Mouse (Mus musculus) gastrocnemius, postnatal 14 days (tissue): ENCODE results near the gene Sec24a. TPM values are rescaled to one million over a fixed set of nuclear protein-coding genes. Genes with fewer than 3 reads are reported as not detected.
"Not testable (repeated sequence)": the region's sequence is repeated elsewhere in the genome, so short reads cannot be mapped to it uniquely, and the experiment has no call there.

Source experiments
- DNase-seq: peaks from one replicate; pipeline ENCODE4 v3.0.0; 2021; ENCODE audit warnings: mixed read lengths
- intact Hi-C: fragments of 180-260 bp; cut with DNase I; formaldehyde crosslinking; loops from one replicate; pipeline ENCODE4 v1.15.1; 2025; ENCODE audit warnings: low total_unique reads
- long read RNA-seq, 2 experiments: library from polyadenylated mRNA; stranded (forward); transcript quantifications; one replicate each; pipeline ENCODE4 v2.0.0; 2021
- total RNA-seq, 2 experiments: library from RNA; stranded (reverse); gene quantifications; 2 replicates each; pipeline ENCODE4 v1.2.3; 2021

Sec24a gene
- 10 to 100 TPM; 22.9 to 35.1 TPM for total RNA-seq
- long read RNA-seq, experiment 1, full-length matches to known transcripts = 4 of 6 reads
- long read RNA-seq, experiment 1, partial matches to known transcripts = 1 of 6 reads
- long read RNA-seq, experiment 1, other reads (novel, unspliced or antisense) = 1 of 6 reads
- long read RNA-seq, experiment 2, full-length matches to known transcripts = 3 of 6 reads
- long read RNA-seq, experiment 2, partial matches to known transcripts = 3 of 6 reads
- long read RNA-seq, experiment 2, other reads (novel, unspliced or antisense) = 0 of 6 reads

DNA sequence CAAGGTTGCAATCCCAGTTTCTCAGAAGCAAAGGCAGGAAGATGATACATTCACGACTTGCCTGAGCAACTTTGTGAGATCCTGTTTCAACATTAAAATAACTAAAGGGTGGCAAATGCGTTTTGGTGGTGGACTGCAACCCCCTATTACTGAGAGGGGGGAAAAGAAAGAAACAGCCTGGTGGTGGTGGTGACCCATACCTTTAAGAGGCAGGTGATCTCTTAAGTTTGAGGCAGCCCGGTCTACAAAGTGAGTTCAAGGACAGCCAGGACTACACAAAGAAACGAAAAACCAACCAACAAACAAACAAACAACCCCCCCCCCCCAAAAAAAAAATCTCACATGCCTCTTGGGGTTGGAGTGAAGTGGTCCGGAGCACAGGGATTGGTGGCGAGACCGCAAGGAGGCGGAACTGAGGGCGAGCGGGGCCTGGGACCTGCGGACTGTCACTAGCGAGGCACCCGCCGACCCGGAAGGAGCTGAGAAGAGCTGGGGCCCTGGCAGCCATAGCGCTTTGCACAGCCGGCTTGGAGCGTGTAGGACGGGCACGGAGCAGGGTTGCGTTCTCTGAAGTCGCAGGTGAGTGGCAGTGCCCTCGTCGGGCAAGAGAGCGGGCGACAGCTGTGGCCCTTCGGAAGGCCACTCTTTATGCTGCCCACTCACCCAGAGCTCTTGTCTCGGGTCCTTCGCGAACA is at the start of gene Sec24a, which contains the start of gene Sar1b:
Sec24a (minus strand) TSS at position 422 of the 695 bp plus-strand sequence.
Sar1b (plus strand) TSS at position 475 of the 695 bp plus-strand sequence.
- intact Hi-C loops = no loop called here

DNA sequence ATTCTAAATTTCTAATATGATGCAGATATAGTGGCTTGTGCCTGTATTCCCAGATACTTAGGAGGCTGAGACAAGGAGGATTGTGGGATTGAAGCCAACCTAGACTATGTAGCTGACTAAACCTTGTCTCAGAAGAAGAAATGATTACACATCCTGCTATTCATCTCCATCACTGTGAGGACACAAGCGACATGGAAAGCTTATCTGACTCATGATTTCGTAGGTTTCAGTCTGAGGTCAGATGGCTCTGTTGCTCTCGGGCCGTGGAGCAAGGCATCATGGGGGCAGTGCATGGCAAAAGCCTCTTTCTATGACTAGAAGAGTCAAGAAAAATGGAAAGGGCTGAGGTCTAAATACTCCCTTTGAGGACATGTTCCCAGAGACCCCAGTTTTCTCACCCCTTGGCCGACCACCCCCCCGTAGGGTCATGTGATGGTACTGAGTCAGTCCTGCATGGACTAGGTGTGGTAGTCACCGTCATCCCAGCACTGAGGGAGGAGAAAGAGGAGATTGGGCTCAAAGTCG is 48.6 kb upstream of the Sec24a start:
- intact Hi-C loops = no loop called here
- no peak for DNase-seq

More for the DNA sequence above, at the start of gene Sec24a, which contains the start of gene Sar1b:
- peak; percentile 89 for DNase-seq

DNA sequence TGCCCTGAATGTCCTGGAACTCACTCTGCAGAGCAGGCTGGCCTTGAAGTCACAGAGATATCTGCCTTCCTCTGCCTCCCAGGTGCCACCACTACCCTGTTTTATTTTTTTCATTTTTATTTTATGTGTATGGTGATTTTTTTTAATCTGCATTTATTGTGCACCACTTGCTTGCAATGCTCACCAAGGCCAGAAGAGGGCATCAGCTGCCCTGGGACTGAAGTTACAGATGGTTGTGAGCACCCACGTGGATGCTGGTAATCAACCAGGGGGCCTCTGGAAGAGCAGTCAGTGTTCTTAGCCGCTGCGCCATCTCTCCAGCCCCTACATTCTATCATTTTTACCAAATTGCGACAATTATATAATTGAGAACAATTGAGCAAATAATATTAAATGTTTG is 47.8 kb upstream of the Sec24a start:
- intact Hi-C loops = no loop called here
- no peak for DNase-seq

DNA sequence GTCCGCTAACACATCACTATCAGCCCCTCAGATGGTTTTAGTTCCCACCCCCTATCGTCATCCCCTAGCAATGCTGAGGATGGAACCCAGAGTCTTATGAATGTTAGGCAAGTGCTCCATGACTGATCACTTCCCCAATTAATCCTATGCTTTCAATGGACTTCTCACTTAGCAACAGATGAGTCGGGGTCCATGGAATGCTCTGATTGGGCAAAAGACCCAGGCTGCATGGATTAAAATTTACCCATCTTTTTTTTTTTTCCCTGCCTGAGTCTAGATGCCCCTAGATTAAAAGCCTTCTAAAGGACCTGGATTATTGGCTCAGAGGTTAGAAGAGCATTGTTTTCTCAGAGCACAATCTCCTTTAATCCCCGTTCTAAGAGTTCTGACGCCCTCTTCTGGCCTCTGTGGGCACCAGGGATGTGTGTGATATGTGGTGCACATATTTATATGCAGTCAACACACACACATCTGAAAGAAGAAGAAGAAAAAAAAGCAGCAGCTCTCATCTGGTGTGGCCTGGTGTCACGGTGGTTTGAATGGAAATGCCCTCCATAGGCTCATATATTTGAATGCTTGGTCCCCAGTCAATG is 46.3 kb upstream of the Sec24a start:
- intact Hi-C loops = no loop called here
- no peak for DNase-seq

DNA sequence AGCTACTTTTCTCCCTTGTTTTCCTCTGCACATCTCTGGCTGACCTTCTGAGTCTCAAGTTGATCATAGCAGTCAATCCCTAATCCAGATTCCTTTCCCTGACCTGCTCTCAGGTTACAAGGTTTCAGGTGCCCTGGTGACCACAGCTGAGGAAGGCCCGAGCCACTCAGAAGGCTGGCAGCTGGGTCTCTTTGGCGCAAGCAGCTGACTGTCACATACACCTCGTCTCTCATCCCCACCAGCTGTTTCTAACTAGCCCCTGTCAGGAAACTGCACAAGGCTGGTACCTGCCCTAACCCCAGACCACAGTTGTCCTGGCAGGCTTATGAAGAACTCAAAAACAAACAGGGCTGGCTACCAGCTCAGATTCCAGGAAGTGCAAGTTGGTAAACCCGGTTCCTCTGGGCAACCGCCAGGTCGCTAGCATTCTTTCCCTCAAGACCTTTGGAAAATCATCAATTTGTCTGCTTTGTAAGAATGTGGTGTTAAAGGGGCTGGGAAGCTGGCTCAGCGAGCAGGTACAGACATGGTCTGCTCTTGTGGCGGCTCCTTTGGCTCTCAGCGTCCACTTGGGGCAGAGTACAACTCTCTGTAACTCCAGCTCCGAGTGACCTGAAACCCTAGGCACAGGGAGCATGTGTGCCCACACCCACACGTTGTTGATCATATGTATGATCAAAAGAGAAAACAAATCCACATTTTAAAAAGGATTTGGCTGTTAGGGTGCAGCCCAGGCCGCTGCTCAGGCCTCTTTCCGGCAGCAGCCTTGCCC is 43.9 kb upstream of the Sec24a start:
- intact Hi-C loops = no loop called here
- peak; percentile 52 for DNase-seq

DNA sequence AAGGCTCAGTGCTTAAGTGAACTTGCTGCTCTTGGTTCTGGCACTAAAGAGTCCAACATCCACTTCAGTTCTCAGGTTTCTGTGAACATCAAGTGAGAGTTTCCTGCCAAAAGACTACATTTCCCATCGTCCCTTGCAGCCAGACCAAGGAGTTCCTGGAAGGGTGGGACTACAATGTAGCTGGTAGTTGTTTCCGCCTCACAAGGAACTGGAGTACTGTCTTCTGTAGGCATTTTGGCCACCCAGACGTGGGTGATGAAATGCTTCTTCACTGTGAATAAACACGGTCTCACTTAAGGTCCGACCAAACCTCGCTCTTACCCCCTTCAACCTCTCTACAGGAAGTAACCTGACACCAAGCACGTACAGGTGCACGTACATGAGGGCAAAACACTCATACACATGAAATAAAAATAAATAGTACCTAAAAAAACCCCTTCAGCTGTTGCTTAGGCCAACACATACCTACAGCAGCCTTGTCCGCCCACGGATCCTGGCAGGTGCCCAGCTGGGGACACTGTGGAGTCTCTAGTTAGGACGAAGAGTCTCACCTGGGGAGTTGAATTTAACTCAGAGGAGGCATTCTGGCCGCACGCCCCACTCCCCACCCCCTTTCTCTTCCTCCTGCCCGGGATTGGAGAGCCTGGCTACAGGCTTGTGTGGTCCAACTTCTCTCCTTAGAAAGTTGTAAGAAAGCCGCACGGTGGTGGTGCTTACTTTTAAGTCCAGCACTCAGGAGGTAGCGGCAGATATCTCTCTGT is 42.0 kb upstream of the Sec24a start:
- intact Hi-C loops = no loop called here
- peak; percentile 68 for DNase-seq

DNA sequence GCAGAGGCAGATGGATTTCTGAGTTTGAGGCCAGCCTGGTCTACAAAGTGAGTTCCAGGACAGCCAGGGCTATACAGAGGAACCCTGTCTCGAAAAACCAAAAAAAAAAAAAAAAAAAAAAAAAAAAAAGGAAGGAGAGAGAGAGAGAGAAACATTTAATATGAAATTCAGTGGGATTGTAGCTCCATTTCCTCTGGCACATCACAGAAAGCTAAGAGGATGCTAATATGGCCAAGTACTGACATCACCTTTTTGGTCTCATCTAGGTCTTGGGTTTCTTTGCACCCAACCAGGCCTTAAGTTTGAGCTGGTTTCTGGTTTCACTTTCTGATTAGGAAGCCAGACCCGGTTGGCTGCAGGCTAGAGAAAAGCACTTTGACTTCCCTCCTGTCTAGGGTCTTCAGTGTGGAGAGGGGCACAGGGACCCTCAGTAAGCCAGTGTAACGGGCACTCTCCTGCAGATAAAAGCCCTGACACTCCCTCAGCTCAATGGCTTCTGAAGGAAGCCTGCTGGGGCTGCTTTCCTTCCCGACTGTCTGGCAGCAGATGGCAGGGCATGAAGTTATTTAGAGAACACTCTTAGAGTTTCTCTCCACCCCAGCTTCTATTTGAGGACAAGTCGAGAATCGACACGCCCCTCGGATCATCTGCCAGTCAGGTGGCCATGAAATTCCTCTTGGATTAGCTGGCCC is 37.3 kb upstream of the Sec24a start:
- intact Hi-C loops = no loop called here
- DNase-seq = peak; percentile 39

DNA sequence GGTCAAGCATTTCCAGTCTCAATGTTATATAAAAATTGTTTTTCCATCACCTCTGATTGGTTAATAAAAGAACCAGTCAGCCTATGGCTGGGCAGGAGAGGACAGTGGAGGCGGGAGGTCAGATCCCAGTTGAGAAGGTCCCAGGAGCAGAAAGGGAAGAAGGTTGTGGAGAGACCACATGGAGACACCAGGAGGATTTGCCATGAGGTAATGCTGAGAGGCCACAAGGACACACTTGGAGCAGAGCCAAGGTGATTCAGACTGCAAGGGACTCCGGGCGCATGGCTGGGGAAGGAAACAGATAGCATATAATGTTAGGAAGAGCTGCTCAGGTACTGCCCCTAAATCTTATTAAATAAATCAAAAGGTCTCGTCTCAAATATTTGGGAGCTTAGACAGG is 32.8 kb upstream of the Sec24a start:
- DNase-seq = no peak
- intact Hi-C loops = loop anchor here (10.0 kb wide), 1 partner anchor 71 kb away; no protein-coding TSS in a partner anchor

DNA sequence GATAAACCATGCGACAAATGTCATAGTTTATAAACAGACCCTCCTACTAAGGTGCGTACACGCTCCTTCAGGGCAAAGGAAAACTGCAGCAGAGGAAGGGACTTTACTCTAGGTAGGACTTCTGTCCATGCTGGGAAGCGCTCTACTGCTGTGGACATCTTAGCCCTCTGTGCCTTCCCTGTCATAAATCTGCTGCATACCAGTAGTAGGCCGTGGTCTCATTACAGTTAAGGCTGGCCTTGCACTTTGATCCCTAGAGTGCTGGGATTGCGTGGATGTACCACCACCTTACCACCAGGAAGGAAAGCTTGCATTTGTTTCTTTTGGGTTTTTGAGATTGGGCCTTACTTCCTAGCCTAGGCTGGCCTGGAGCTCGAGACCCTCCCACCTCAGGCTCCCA is 27.2 kb upstream of the Sec24a start:
- intact Hi-C loops = loop anchor here (10.0 kb wide), 1 partner anchor 66 kb away; no protein-coding TSS in a partner anchor
- no peak for DNase-seq

DNA sequence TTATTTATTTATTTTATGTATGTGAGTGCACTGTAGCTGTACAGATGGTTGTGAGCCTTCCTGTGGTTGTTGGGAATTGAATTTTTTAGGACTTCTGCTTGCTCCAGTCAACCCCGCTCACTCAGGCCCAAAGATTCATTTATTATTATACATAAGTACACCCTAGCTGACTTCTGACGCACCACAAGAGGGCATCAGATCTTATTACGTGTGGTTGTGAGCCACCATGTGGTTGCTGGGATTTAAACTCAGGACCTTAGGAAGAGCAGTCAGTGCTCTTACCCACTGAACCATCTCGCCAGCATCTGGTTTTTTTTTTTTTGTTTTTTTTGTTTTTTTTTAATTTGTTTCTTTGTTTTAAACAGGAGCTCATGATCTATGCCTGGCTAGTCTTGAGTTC is 26.3 kb upstream of the Sec24a start:
- intact Hi-C loops = loop anchor here (10.0 kb wide), 1 partner anchor 65 kb away; no protein-coding TSS in a partner anchor
- DNase-seq = not testable (repeated sequence)

DNA sequence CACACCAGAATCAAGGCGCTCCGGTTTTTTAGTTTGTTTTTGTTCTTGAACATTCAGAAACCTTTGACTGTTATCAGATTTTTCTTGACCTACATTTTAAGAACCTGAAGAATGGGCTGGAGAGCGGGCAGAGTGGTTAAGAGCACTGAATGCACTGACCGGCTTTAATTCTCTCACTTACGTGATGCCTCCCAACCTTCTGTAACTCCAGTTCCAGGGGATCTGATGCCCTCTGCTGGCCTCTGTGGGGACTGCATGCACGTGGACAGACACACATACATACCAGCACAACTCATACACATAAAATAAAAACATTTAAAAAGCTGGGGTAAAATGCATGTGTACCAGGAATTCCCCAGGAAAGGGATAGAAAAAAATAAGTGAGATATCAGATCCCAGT is 22.5 kb upstream of the Sec24a start:
- DNase-seq = peak; percentile 52
- intact Hi-C loops = no loop called here

DNA sequence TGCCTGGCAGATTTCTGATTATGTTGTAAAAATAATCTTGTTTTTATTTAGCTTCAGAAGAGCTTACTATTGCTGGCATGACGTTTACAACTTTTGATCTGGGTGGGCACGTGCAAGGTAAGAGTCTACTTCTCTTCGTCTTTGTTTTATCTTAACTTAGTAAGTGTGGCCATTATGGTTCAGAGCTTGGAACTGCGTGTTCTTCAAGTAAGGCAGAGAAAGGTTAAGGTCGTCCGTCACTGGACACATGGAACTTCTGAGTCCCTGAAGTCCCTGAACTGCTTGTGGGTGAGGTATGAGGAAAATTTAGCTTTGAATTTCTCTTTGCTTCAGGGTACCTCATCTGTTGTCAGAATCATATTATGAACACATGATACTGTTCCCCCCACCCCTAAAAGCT is 19.3 kb upstream of the Sec24a start:
- no peak for DNase-seq
- intact Hi-C loops = no loop called here

DNA sequence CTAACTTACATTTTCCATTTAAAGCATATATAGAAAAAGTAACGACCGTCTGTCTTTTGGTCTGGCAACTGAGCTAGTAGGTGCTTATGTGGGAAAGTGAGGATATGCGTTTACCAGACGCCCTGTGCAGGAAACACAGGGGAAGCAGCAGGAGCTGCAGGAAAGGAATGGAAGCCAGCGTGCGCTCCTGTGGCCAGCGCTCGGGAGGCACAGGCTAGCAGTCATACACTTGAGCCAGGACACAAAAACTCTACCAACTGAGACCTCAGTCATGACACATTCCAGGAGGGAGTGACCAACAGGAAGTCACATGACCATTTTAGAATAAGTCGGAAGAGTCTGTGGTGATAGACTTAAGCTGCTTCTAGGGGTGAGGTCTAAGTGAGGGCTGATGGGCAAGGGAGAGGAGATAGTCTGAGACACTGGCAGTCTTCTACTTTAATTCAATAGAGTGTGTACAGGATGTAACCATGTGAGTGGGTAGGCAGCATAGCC is 17.4 kb upstream of the Sec24a start:
- intact Hi-C loops = no loop called here
- no peak for DNase-seq

DNA sequence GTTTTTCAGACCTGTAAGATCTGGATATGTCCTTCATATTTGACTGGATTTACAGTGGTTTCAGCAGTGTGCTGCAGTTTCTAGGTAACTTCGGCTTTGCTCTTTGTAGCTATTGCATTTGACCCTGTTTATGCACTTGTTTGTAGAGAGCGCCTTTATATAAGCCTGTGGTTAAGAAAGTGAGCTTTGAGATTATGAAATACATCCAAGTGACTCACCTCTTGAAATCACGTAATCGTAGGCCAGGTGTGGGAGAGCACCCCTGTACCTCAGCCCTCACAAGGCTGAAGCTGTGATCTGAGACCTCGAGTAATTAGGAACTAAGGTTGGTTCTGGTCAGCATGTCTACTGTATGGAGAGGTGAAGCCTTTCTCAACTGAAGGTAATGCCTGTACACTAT is 14.0 kb upstream of the Sec24a start:
- intact Hi-C loops = no loop called here
- DNase-seq = no peak

DNA sequence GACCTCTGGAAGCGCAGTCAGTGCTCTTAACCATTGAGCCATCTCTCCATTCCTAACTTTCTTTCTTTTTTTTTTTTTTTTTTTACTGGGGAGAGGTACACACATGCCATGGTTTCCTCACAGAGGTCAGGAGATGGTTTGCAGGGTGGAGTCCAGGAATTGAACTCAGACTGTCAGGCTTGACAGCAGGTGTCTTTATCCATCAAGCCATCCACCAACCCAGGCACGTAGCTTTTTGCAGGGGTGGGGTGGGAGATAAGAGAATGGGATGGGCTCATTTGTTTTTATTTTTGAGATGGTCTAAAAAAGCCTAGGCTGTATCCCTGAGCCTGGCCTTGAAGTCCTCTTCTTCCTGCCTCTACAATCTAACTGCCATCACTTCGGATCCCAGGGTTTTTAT is 12.1 kb upstream of the Sec24a start:
- intact Hi-C loops = no loop called here

DNA sequence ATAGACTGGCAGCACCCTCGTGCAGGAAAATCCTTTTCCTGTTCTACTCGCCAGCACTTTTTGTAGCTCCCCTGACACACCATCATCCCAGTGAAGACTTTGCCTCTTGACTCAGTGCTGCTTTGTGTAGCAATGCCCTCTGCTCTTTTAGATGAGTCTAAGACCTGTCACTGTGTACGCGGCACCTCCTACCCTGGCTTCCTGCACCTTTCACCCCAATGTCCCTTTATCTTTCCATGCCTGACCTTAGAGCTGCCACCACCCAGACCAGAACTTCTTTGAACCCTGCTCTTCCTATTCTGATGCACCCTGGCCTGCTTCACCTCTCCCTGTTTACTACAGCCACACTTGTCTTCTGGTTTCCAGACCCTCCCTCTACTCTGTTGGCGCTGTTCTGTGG is 4.9 kb upstream of the Sec24a start:
- intact Hi-C loops = no loop called here
- DNase-seq = no peak

More for the DNA sequence above, 12.1 kb upstream of the Sec24a start:
- DNase-seq = no peak

DNA sequence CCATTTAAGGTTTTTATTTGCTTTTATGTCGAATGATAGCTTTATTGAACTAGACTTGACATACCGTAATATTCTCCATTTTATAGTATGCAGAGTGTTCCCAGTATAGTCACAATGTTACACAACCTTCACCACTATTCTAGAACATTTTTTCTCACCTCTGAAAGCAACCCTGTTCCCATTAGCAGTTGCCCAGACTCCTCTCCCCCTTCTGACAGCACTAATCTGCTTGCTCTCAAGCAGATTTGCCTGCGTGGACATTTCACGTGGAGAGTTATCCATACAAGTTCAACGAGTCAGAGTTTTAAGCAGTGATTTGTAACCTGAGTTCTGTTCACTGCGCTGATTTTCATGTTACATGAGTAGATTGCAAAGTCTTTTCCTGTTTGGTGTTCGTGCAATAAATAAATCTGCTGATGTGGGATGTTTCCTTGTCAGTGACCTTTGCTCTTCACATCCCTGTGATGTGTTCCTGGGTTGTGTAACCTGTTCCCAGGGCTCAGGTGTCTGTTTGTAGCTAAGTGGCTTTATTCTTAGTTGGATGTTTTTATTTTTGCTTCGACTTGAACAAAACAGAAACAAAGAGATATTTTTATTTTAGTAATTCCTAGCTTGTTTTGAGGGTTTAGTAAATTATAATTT is 4.3 kb upstream of the Sec24a start:
- intact Hi-C loops = no loop called here
- DNase-seq = peak; percentile 14

DNA sequence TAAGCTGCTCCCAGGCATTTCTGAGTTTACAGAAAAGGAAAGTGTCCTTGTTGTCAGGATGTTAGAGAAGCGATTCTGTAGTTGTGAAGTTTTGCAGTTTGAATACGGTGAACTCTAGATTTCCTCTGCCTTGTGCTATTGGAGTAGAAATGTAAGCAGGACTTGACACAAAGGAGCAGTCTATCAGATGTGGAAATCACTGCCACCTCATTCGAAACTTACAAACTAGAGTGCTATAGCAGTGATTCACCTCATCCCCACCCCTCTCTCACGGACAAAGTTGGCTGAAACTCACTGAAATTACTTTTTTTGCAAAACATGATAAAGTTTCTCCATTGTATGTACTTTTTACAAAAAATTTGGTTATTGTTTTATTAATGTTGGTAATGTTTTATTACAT is 1.4 kb upstream of the Sec24a start:
- intact Hi-C loops = no loop called here
- no peak for DNase-seq
